Mouse (Mus musculus) right cerebral cortex, adult 2 months (tissue): ENCODE data around the gene Stk11ip.

Experiments used
- DNase-seq, 2 experiments: peaks; one replicate each; pipeline ENCODE4 v3.0.0; 2021 to 2022; ENCODE audit warnings: low spot score in 2 of 2

Gene Stk11ip

GRCm38 (mm10) chr1:75504256-75505045 lies 16.9 kb upstream of the Stk11ip start:
- DNase-seq = peak; percentile 60 to 70

GRCm38 (mm10) chr1:75505159-75505955 lies 16.0 kb upstream of the Stk11ip start:
- peak; percentile 82 to 87 for DNase-seq

GRCm38 (mm10) chr1:75505956-75506831 lies 15.1 kb upstream of the Stk11ip start, which contains the start of gene Obsl1:
Gene Obsl1, minus strand, starts transcription at chr1:75506452.
- peak in 1 of 2 experiments; percentile 40 for DNase-seq

GRCm38 (mm10) chr1:75507006-75507405 lies 14.3 kb upstream of the Stk11ip start, which contains the start of gene Inha:
Gene Inha, plus strand, starts transcription at chr1:75507077.
- no peak for DNase-seq

- no peak for DNase-seq
Observed at GRCm38 (mm10) chr1:75509586-75509985, 11.7 kb upstream of the Stk11ip start.

GRCm38 (mm10) chr1:75510154-75510553 lies 11.2 kb upstream of the Stk11ip start:
- DNase-seq = no peak

- DNase-seq = no peak
Observed at GRCm38 (mm10) chr1:75511437-75512210, 9.7 kb upstream of the Stk11ip start.

GRCm38 (mm10) chr1:75512550-75512949 lies 8.8 kb upstream of the Stk11ip start:
- no peak for DNase-seq

- DNase-seq = no peak
Observed at GRCm38 (mm10) chr1:75516703-75517380, 4.5 kb upstream of the Stk11ip start.

GRCm38 (mm10) chr1:75517984-75518383 lies 3.3 kb upstream of the Stk11ip start:
- no peak for DNase-seq

GRCm38 (mm10) chr1:75518427-75518826 lies 2.9 kb upstream of the Stk11ip start:
- no peak for DNase-seq

- DNase-seq = no peak
Observed at GRCm38 (mm10) chr1:75519576-75519975, 1.8 kb upstream of the Stk11ip start.

GRCm38 (mm10) chr1:75524679-75525078 lies 3.4 kb downstream of the Stk11ip start:
- no peak for DNase-seq

- DNase-seq = no peak
Observed at GRCm38 (mm10) chr1:75530546-75530945, 9.2 kb downstream of the Stk11ip start.

- DNase-seq = no peak
Observed at GRCm38 (mm10) chr1:75532280-75533172, 11.2 kb downstream of the Stk11ip start.

GRCm38 (mm10) chr1:75533325-75534252 lies 12.3 kb downstream of the Stk11ip start:
- DNase-seq = no peak

GRCm38 (mm10) chr1:75537587-75537986 lies 16.3 kb downstream of the Stk11ip start:
- no peak for DNase-seq

- DNase-seq = no peak
Observed at GRCm38 (mm10) chr1:75538597-75539190, 17.4 kb downstream of the Stk11ip start.
